Mouse (Mus musculus) cerebellum, adult (tissue): ENCODE measurements around the gene Myo1e.

Experiments
- ATAC-seq: cut with Nextera tagmentation; 2 replicates; pipeline ENCODE4 v1.9.2; 2017; ENCODE audit warnings: mild to moderate bottlenecking, moderate library complexity, mixed read lengths; ENCODE audit not compliant: insufficient number of reproducible peaks, low FRiP score, low TSS enrichment

The Myo1e gene

GRCm38 (mm10) chr9:70207151-70207831 lies at the start of gene Myo1e:
TSS of gene Myo1e (plus strand) at chr9:70207350.
- peak; percentile 90 for ATAC-seq

DNA sequence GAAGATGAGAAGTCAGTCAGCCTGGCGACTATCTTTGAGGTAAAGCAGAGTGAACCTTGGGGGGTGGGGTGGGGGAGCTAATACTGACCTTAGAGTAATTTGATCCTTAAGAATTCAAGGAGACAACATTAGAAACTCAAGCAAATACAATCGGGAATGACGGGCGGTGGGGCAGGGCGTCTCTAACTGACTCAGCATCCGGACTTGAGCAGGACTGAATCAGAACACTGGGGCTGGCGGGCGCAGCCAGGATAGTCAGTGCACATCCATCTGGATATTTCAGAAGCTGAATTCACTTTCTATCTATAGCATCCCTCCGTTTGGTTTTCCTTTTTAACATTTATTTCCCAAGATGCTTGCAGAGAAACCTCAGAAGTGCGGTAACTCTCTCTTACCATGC lies 47.1 kb upstream of the Myo1e start:
- no peak for ATAC-seq

GRCm38 (mm10) chr9:70168973-70169372 lies 38.2 kb upstream of the Myo1e start:
- no peak for ATAC-seq

GRCm38 (mm10) chr9:70174291-70174848 lies 32.8 kb upstream of the Myo1e start:
- ATAC-seq: no peak

DNA sequence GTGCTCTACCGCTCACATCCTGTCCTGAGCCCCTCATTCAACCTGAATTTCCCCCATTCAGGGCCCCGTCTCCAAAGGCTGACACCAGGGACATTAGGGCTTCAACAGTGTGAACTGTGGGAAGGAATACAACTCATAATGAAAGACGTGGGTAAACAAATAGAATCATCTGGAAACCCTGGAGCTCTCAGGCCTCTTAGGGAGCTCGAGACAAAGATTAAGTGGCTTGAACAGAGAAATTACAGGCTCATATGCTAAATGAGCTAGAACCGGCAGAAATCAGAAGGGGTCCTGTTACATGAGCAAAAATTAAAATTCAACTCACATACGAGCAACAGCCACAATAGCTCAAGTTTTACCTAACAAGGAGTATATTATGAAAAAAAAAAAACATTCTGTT lies 32.3 kb upstream of the Myo1e start:
- no peak for ATAC-seq

DNA sequence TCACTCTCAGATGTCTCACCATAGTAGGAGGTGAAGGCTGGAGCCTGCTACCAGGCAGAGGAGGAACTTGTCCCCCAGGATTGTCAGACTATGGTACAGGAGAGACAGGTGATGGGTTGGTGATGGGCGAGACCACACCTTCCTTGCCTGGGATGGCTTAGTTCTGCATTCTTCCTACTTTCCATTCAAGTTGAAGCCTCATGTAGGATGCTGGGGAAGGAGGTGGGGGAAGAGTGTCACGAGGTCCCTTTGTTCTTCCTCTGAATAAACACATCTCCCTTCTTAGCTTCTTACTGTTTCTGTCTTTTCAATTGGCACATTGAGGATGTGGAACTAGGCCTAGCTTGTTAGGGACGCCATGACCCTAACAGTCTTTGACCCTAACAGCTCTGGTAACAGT lies 30.9 kb upstream of the Myo1e start:
- ATAC-seq: no peak

GRCm38 (mm10) chr9:70181719-70182118 lies 25.4 kb upstream of the Myo1e start:
- ATAC-seq: no peak

- ATAC-seq: no peak
These were observed 24.5 kb upstream of the Myo1e start for GRCm38 (mm10) chr9:70182639-70183038.

GRCm38 (mm10) chr9:70192336-70192735 lies 14.8 kb upstream of the Myo1e start:
- ATAC-seq: no peak

DNA sequence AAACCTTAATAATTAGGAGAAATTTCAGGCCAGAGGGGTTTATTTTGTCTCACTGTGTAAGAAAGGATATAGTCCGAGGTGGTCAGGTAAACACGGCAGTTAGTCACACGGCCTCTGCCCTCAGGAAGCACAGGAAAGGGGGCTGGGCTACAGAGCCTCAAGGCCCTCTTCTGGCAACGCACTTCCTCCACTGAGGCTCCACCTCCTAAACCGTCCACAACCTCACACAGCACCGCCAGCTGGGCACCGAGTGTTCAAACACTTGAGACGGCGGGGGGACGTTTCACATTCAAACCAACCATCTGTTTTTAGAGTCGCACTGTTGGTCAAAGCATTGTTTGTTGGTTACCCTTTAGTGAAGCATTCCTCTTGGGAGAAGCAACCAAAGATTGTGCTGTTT lies 12.5 kb upstream of the Myo1e start:
- ATAC-seq: no peak

DNA sequence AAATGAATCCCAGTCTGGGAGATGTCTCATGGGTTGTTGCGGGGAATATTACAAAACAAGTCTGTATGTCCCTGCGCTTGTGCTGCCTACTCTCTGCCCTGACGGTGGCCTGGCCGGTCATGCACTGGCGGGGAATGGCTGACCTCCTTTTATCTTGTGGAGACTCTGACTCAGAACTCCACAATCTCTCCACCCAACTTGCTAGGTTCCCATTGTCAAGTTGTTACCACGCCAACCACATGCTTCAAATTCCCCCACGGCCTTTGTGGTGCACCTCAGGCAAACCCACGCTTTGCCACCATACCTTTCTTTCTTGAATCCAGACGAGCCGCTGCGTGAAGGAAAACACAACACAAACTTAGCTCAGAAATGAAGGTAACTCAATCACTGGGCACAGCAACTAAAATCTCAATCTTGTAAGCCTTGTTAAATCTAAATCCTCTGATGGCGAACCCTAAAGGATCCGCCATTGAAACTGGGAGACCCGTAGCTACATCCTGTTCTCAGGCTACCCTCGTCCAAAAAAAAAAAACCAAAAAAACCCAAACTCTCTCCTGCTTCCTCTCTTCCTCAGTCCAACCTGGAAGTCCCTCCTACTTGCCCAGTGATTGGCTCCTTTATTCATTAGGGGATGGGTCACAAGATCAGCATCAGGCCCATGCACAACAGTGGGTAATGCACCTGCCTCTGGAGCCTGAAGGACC lies 10.0 kb upstream of the Myo1e start:
- no peak for ATAC-seq

DNA sequence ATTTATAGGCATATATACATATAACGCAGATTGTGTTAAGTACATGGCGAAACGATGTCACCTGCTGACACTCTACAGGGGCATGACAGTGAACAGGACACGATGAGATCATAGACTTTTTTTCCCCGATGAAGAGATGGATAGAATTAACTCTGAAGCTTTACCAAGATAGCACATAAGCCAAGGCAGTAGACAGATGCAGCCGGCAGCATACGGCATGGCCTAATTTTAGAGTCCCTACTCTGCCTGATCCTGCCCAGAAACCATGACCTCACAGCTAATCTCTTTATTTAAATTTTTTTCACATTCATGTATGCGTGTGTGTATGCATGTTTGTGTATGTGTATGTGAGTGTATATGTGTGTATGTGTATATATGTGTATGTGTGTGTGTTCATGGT lies 9.2 kb upstream of the Myo1e start:
- no peak for ATAC-seq

GRCm38 (mm10) chr9:70202753-70203152 lies 4.4 kb upstream of the Myo1e start:
- ATAC-seq: no peak

GRCm38 (mm10) chr9:70203267-70204076 lies 3.7 kb upstream of the Myo1e start:
- no peak for ATAC-seq

DNA sequence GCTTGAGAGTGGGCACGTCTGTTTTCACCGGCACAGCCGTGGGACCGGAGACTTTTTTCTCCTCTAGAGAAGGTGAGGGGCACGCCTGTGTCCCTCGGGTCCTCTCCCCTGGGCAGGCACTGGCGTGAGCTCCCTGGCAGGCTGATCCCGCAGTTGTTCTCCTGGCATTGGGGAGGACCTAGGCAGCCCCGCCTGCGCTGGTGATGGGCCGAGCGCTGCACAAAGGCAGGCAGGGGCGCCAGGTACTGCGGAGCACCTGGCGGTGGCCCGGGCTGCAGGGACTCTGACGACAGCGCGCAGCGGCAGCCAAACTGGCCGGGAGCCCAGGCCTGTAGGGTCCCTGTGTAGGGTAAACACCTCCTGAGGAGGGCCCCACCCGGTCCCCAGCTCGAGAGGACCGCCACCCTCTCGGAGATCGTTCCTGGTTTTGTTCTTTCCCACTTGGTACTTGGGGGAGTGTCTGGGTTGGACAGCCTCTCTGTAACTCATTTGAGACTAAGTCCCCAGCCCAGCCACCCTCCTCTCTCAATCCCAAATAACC lies 901 bp downstream of the Myo1e start:
- ATAC-seq: 0 out of 2 replicates have a peak, but pooled peaks have one; percentile 36

- no peak for ATAC-seq
These were observed 1.6 kb downstream of the Myo1e start for GRCm38 (mm10) chr9:70208751-70209150.

GRCm38 (mm10) chr9:70209296-70210049 lies 2.3 kb downstream of the Myo1e start:
- ATAC-seq: no peak

- no peak for ATAC-seq
These were observed 4.5 kb downstream of the Myo1e start for GRCm38 (mm10) chr9:70211638-70212037.

DNA sequence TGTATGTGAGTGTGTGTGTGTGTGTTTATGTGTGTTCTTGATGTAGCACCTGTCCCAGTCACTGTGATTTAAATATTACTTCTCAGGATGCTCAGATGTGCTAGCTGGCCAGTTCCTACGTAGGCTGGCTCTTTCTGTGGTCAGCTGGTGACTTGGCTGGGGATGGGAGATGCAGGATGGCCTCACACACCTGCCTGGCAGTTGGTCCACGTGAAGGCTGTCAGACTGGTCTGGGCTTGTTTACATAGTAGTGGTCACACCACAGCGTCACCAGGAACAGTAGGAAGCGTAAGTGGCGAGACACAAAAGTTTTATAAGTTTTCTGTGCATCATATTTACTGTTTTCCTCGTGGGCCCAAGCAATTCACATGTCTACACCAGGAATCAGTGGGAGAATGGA lies 9.4 kb downstream of the Myo1e start:
- no peak for ATAC-seq
